Mouse (Mus musculus): Measurements from ENCODE around the gene Palm2. TPM values are rescaled to one million over a fixed set of nuclear protein-coding genes. Genes with fewer than 3 reads are reported as not detected.

The Palm2 gene
- polyA plus RNA-seq, 1 experiment from 2014 or later: 5.8 TPM

Other genes with a start within 250 kb of the Palm2 start
- gene Ptpn3, start 132.4 kb upstream of the Palm2 start, polyA plus RNA-seq (2015; fragmentation: Nextera tagmentation; extraction: Ambion mirVana): 1.3 and 1.5 TPM in 2 replicates
- 5.8 and 6.2 TPM in 2 replicates for gene Pakap, start 133.9 kb downstream of the Palm2 start, polyA plus RNA-seq (2015; fragmentation: Nextera tagmentation; extraction: Ambion mirVana)